Mouse (Mus musculus) small intestine, adult 2 months (tissue): ENCODE data around the gene Gm7879.

Experiments
- CTCF ChIP-seq: fragments of 200-500 bp; IDR thresholded peaks from 2 replicates; pipeline ENCODE4 v1.5.1; 2012; ENCODE audit warnings: low read depth, mild to moderate bottlenecking, control low read depth, inconsistent platforms, low read length, moderate library complexity, mixed read lengths; ENCODE audit not compliant: insufficient replicate concordance, insufficient read length; ENCODE audit errors: extremely low read depth
- POLR2A ChIP-seq: fragments of 200-500 bp; IDR thresholded peaks from 2 replicates; pipeline ENCODE4 v1.6.1; 2012; ENCODE audit warnings: low read depth, mild to moderate bottlenecking, control low read depth, inconsistent platforms, low read length, moderate library complexity

GRCm38 (mm10) chr5:43872652-43873051 is 40.3 kb upstream of the Gm7879 start:
- TF ChIP-seq CTCF, result no peak
- no peak for TF ChIP-seq POLR2A
